Mouse (Mus musculus) brown adipose tissue, adult 24 weeks (tissue): ENCODE data around the gene Nfatc2ip. TPM values are rescaled to one million over a fixed set of nuclear protein-coding genes. Genes with fewer than 3 reads are reported as not detected.

Experiments
- H3K27ac ChIP-seq: fragments of 200-500 bp; replicated peaks from 2 replicates; pipeline ENCODE4 v1.5.1; 2012; ENCODE audit warnings: low read depth, mild to moderate bottlenecking, low read length
- H3K4me1 ChIP-seq: fragments of 200-500 bp; 2 replicates; pipeline ENCODE4 v1.6.1; 2012; ENCODE audit warnings: low read length, mixed read lengths; ENCODE audit not compliant: control insufficient read depth, insufficient read depth, insufficient read length
- H3K4me3 ChIP-seq: fragments of 200-500 bp; 2 replicates; pipeline ENCODE4 v1.5.1; 2012; ENCODE audit warnings: low read depth, mild to moderate bottlenecking, low read length, moderate library complexity; ENCODE audit not compliant: insufficient read depth
- polyA plus RNA-seq: library from polyadenylated mRNA; stranded (reverse); fragments of >200 nt; gene quantifications from 2 replicates; pipeline ENCODE4 v1.2.4, GENCODE M21; 2012; ENCODE audit not compliant: missing spikeins, insufficient read depth, insufficient read length

Gene Nfatc2ip
- polyA plus RNA-seq, 1 experiment = 2.5 TPM

- H3K4me3 ChIP-seq = no peak overlapping the region
- no peaks in the 10 kb centered on the region for H3K4me1 ChIP-seq
Measured at GRCm38 (mm10) chr7:126354738-126355614, 41.6 kb downstream of the Nfatc2ip start.

GRCm38 (mm10) chr7:126353994-126354365 lies 42.6 kb downstream of the Nfatc2ip start:
- Histone ChIP-seq H3K4me3 (no peak overlapping the region), H3K4me1 (no peaks in the 10 kb centered on the region), H3K27ac (no peak overlapping the region)

More at GRCm38 (mm10) chr7:126354738-126355614, 41.6 kb downstream of the Nfatc2ip start:
- H3K27ac ChIP-seq = no peak overlapping the region

GRCm38 (mm10) chr7:126353251-126353993 lies 43.1 kb downstream of the Nfatc2ip start:
- no peak overlapping the region for H3K4me3 ChIP-seq
- no peaks in the 10 kb centered on the region for H3K4me1 ChIP-seq
- H3K27ac ChIP-seq = no peak overlapping the region

GRCm38 (mm10) chr7:126351419-126351951 lies 45.1 kb downstream of the Nfatc2ip start:
- Histone ChIP-seq H3K4me3 (no peak overlapping the region), H3K4me1 (no peaks in the 10 kb centered on the region), H3K27ac (no peak overlapping the region)

- no peak overlapping the region for H3K4me3 ChIP-seq
Measured at GRCm38 (mm10) chr7:126350748-126351418, 45.7 kb downstream of the Nfatc2ip start.

GRCm38 (mm10) chr7:126348293-126348692 lies 48.2 kb downstream of the Nfatc2ip start:
- Histone ChIP-seq H3K4me1 (no peaks in the 10 kb centered on the region), H3K4me3 (no peak overlapping the region), H3K27ac (no peak overlapping the region)

More at GRCm38 (mm10) chr7:126350748-126351418, 45.7 kb downstream of the Nfatc2ip start:
- H3K4me1 ChIP-seq = no peaks in the 10 kb centered on the region
- H3K27ac ChIP-seq = no peak overlapping the region

- H3K4me1 ChIP-seq = no peaks in the 10 kb centered on the region
- no peak overlapping the region for H3K27ac ChIP-seq
- no peak overlapping the region for H3K4me3 ChIP-seq
Measured at GRCm38 (mm10) chr7:126347098-126347497, 49.4 kb downstream of the Nfatc2ip start.

GRCm38 (mm10) chr7:126345969-126346368 lies 50.6 kb downstream of the Nfatc2ip start:
- H3K4me3 ChIP-seq = no peak overlapping the region
- no peaks in the 10 kb centered on the region for H3K4me1 ChIP-seq

GRCm38 (mm10) chr7:126345557-126345956 lies 51.0 kb downstream of the Nfatc2ip start:
- Histone ChIP-seq H3K27ac (no peak overlapping the region), H3K4me3 (no peak overlapping the region), H3K4me1 (no peaks in the 10 kb centered on the region)

More at GRCm38 (mm10) chr7:126345969-126346368, 50.6 kb downstream of the Nfatc2ip start:
- no peak overlapping the region for H3K27ac ChIP-seq

GRCm38 (mm10) chr7:126340896-126341295 lies 55.6 kb downstream of the Nfatc2ip start:
- Histone ChIP-seq H3K27ac (no peak overlapping the region), H3K4me1 (no peaks in the 10 kb centered on the region), H3K4me3 (no peak overlapping the region)

- Histone ChIP-seq H3K27ac (no peak overlapping the region), H3K4me1 (no peaks in the 10 kb centered on the region), H3K4me3 (no peak overlapping the region)
Measured at GRCm38 (mm10) chr7:126340206-126340618, 56.3 kb downstream of the Nfatc2ip start.

GRCm38 (mm10) chr7:126339521-126339971 lies 57.0 kb downstream of the Nfatc2ip start:
- Histone ChIP-seq H3K4me3 (no peak overlapping the region), H3K27ac (no peak overlapping the region), H3K4me1 (no peaks in the 10 kb centered on the region)

GRCm38 (mm10) chr7:126338906-126339305 lies 57.6 kb downstream of the Nfatc2ip start:
- Histone ChIP-seq H3K4me1 (no peaks in the 10 kb centered on the region), H3K27ac (no peak overlapping the region), H3K4me3 (no peak overlapping the region)

GRCm38 (mm10) chr7:126335556-126335955 lies 61.0 kb downstream of the Nfatc2ip start:
- H3K4me1 ChIP-seq = no peaks in the 10 kb centered on the region
- H3K27ac ChIP-seq = no peak overlapping the region
- no peak overlapping the region for H3K4me3 ChIP-seq
